Mouse (Mus musculus): Measurements from ENCODE around the gene Anxa8. TPM values are rescaled to one million over a fixed set of nuclear protein-coding genes. Genes with fewer than 3 reads are reported as not detected.

Gene Anxa8
- polyA plus RNA-seq, 1 experiment from 2014 or later = 34.6 TPM

- H3K4me1 ChIP-seq (ENCODE audit: control insufficient read depth, insufficient read depth, low read length) = peaks cover 11% of the 10 kb centered on the region; the same call in 1 of the 2 replicates
- H3K27ac ChIP-seq (replicated peaks; ENCODE audit: low read depth, low read length) = no peak overlapping the region
- no peaks in the 10 kb centered on the region for H3K36me3 ChIP-seq (ENCODE audit: control insufficient read depth, insufficient read depth, low read length)
- peak; percentile 62 for ATAC-seq (ENCODE audit: low read depth)
- DNase-seq (ENCODE audit: low spot score) = peak; percentile 69
- no peak overlapping the region for H3K4me3 ChIP-seq (ENCODE audit: low read depth, low read length)
- no peaks in the 10 kb centered on the region for H3K9me3 ChIP-seq (ENCODE audit: control insufficient read depth, low read length)
- no peak overlapping the region for H3K4me2 ChIP-seq (ENCODE audit: low read depth, low read length)
- WGBS = 26% methylated on average over 8 of the region's 8 CpGs
- H3K9ac ChIP-seq (ENCODE audit: low read depth, low read length) = no peak overlapping the region
- no peaks in the 10 kb centered on the region for H3K27me3 ChIP-seq (replicated peaks; ENCODE audit: control insufficient read depth, insufficient read depth, low read length)
These were observed 19.1 kb downstream of the Anxa8 start for GRCm38 (mm10) chr14:34104892-34105291.

- WGBS = 61% methylated on average over 9 of the region's 12 CpGs
- Histone ChIP-seq H3K9me3 (ENCODE audit: control insufficient read depth, low read length) (no peaks in the 10 kb centered on the region), H3K27ac (replicated peaks; ENCODE audit: low read depth, low read length) (no peak overlapping the region), H3K4me1 (ENCODE audit: control insufficient read depth, insufficient read depth, low read length) (peaks cover 11% of the 10 kb centered on the region; the same call in 1 of the 2 replicates), H3K27me3 (replicated peaks; ENCODE audit: control insufficient read depth, insufficient read depth, low read length) (no peaks in the 10 kb centered on the region), H3K4me3 (ENCODE audit: low read depth, low read length) (no peak overlapping the region), H3K36me3 (ENCODE audit: control insufficient read depth, insufficient read depth, low read length) (no peaks in the 10 kb centered on the region), H3K4me2 (ENCODE audit: low read depth, low read length) (no peak overlapping the region), H3K9ac (ENCODE audit: low read depth, low read length) (no peak overlapping the region)
- ATAC-seq (ENCODE audit: low read depth) = no peak
- DNase-seq (ENCODE audit: low spot score) = no peak
These were observed 20.7 kb downstream of the Anxa8 start for GRCm38 (mm10) chr14:34106389-34107062.

DNA sequence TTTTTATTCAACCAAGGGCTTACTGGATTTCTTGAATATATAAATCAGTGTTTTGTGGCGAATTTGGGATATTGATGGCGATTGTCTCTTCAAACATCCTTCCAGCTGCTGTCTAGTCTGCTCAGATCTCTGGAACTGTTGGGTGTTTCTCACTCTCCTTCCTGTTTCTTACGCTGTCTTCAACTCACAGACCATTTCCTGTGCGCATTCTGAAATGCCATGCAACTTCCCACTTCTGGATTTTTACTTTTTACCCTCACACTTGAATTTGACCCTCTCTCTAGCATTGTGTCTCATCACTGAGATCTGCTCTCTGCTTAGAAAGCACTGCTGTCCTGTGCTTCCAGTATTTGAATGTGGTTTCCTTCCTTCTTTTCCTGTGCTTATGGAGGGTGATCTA is 21.8 kb downstream of the Anxa8 start:
- Histone ChIP-seq H3K27ac (replicated peaks; ENCODE audit: low read depth, low read length) (no peak overlapping the region), H3K4me1 (ENCODE audit: control insufficient read depth, insufficient read depth, low read length) (peaks cover 11% of the 10 kb centered on the region; the same call in 1 of the 2 replicates), H3K4me3 (ENCODE audit: low read depth, low read length) (no peak overlapping the region), H3K9ac (ENCODE audit: low read depth, low read length) (no peak overlapping the region), H3K27me3 (replicated peaks; ENCODE audit: control insufficient read depth, insufficient read depth, low read length) (no peaks in the 10 kb centered on the region), H3K36me3 (ENCODE audit: control insufficient read depth, insufficient read depth, low read length) (no peaks in the 10 kb centered on the region), H3K4me2 (ENCODE audit: low read depth, low read length) (no peak overlapping the region), H3K9me3 (ENCODE audit: control insufficient read depth, low read length) (no peaks in the 10 kb centered on the region)
- DNase-seq (ENCODE audit: low spot score) (no peak), ATAC-seq (ENCODE audit: low read depth) (no peak)
- WGBS = 77% methylated on average over 4 of the region's 4 CpGs

DNA sequence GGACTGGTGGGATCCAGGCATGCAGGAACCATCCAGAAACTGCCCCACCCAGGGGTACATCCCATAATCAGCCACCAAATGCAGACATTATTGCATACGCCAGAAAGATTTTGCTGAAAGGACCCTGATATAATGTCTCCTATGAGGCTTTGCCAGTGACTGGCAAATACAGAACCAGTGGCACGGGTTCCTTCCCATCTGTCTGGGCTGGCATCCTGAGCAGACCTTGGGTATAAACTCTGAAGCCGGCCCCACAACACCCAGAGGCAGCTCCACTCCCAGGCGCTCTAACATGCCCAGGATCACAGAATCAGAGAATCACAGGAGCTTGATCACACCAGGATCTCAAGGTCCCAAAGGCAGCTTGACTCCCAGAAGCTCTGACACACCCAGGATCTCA is 28.5 kb downstream of the Anxa8 start:
- no peak for ATAC-seq (ENCODE audit: low read depth)
- 73% methylated on average over 4 of the region's 4 CpGs for WGBS

DNA sequence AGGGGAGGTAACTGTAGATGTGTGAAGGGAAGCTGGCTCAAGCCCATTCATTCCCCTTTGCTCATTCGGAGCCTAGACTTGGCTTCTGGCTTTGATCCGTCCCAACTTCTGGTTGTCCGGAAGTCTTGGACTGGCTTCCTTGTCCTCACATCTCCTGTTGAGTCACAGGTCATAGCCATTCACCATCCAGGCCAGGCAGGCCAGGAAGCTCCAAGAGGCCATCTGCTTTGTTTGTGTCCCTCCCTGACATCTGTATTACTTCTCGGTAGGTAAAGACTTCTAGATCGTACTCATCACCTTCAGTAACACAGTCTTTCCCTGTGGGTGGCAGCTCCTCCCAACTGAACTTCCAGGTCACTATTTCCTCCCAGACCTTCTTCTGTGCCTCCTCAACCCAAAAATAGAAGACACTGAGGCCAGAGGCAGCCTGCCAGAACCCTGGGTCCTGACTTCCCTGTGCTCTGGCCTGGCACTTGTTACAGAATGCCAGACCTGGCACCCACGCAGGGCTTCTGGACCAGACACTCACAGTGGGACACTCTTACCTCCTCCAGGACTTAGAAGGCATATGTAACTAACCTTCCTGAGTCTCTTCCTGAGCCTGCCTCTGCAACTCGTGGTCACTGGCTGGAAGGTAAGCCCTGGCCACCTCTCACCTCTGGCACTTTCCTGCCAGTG is 33.4 kb downstream of the Anxa8 start:
- Histone ChIP-seq H3K9me3 (ENCODE audit: control insufficient read depth, low read length) (no peaks in the 10 kb centered on the region), H3K4me3 (ENCODE audit: low read depth, low read length) (no peak overlapping the region), H3K4me2 (ENCODE audit: low read depth, low read length) (no peak overlapping the region), H3K36me3 (ENCODE audit: control insufficient read depth, insufficient read depth, low read length) (no peaks in the 10 kb centered on the region), H3K9ac (ENCODE audit: low read depth, low read length) (no peak overlapping the region), H3K4me1 (ENCODE audit: control insufficient read depth, insufficient read depth, low read length) (no peaks in the 10 kb centered on the region), H3K27me3 (replicated peaks; ENCODE audit: control insufficient read depth, insufficient read depth, low read length) (no peaks in the 10 kb centered on the region), H3K27ac (replicated peaks; ENCODE audit: low read depth, low read length) (no peak overlapping the region)
- ATAC-seq (ENCODE audit: low read depth) (no peak), DNase-seq (ENCODE audit: low spot score) (no peak)
- WGBS = 78% methylated on average over 7 of the region's 7 CpGs

More for the DNA sequence above, 28.5 kb downstream of the Anxa8 start:
- Histone ChIP-seq H3K4me1 (ENCODE audit: control insufficient read depth, insufficient read depth, low read length) (no peaks in the 10 kb centered on the region), H3K27me3 (replicated peaks; ENCODE audit: control insufficient read depth, insufficient read depth, low read length) (no peaks in the 10 kb centered on the region), H3K4me3 (ENCODE audit: low read depth, low read length) (no peak overlapping the region), H3K9ac (ENCODE audit: low read depth, low read length) (no peak overlapping the region), H3K27ac (replicated peaks; ENCODE audit: low read depth, low read length) (no peak overlapping the region), H3K9me3 (ENCODE audit: control insufficient read depth, low read length) (no peaks in the 10 kb centered on the region), H3K36me3 (ENCODE audit: control insufficient read depth, insufficient read depth, low read length) (no peaks in the 10 kb centered on the region), H3K4me2 (ENCODE audit: low read depth, low read length) (no peak overlapping the region)
- no peak for DNase-seq (ENCODE audit: low spot score)

GRCm38 (mm10) chr14:34120016-34120910 is 34.5 kb downstream of the Anxa8 start:
- DNase-seq (ENCODE audit: low spot score) (no peak), ATAC-seq (ENCODE audit: low read depth) (no peak)
- H3K4me3 ChIP-seq (ENCODE audit: low read depth, low read length) = no peak overlapping the region

DNA sequence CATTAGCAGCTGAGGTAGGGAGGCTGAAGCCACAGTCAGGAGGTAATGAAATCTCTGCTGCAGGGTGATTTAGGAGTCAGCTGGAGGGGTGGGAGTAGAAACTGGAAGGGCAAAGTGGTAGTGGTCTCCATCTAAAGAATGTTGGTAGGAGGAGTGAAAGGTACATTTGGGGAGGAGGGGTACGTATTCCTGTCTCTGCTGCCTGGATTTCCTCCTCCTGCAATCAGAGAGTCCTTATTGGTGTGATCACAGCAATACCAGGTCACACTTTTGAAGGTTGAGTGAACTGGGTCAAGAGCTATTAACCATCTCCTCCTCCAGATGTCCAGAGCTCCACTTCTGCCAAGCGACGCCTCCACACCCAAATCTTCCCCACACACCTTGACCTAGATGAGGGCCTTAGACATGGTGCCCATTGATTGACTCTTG is 35.2 kb downstream of the Anxa8 start:
- no peaks in the 10 kb centered on the region for H3K9me3 ChIP-seq (ENCODE audit: control insufficient read depth, low read length)
- no peak overlapping the region for H3K27ac ChIP-seq (replicated peaks; ENCODE audit: low read depth, low read length)
- no peak for ATAC-seq (ENCODE audit: low read depth)
- H3K9ac ChIP-seq (ENCODE audit: low read depth, low read length) = no peak overlapping the region
- no peaks in the 10 kb centered on the region; the same call in 1 of the 2 replicates for H3K27me3 ChIP-seq (replicated peaks; ENCODE audit: control insufficient read depth, insufficient read depth, low read length)
- no peaks in the 10 kb centered on the region for H3K4me1 ChIP-seq (ENCODE audit: control insufficient read depth, insufficient read depth, low read length)
- H3K4me2 ChIP-seq (ENCODE audit: low read depth, low read length) = no peak overlapping the region
- no peak for DNase-seq (ENCODE audit: low spot score)
- no peak overlapping the region for H3K4me3 ChIP-seq (ENCODE audit: low read depth, low read length)
- WGBS = 95% methylated on average over 3 of the region's 3 CpGs
- no peaks in the 10 kb centered on the region for H3K36me3 ChIP-seq (ENCODE audit: control insufficient read depth, insufficient read depth, low read length)

More at GRCm38 (mm10) chr14:34120016-34120910, 34.5 kb downstream of the Anxa8 start:
- 73% methylated on average over 12 of the region's 12 CpGs for WGBS
- no peak overlapping the region for H3K27ac ChIP-seq (replicated peaks; ENCODE audit: low read depth, low read length)
- H3K27me3 ChIP-seq (replicated peaks; ENCODE audit: control insufficient read depth, insufficient read depth, low read length) = no peaks in the 10 kb centered on the region; the same call in 1 of the 2 replicates
- no peaks in the 10 kb centered on the region for H3K36me3 ChIP-seq (ENCODE audit: control insufficient read depth, insufficient read depth, low read length)
- no peaks in the 10 kb centered on the region for H3K4me1 ChIP-seq (ENCODE audit: control insufficient read depth, insufficient read depth, low read length)
- no peak overlapping the region for H3K4me2 ChIP-seq (ENCODE audit: low read depth, low read length)
- no peak overlapping the region for H3K9ac ChIP-seq (ENCODE audit: low read depth, low read length)
- H3K9me3 ChIP-seq (ENCODE audit: control insufficient read depth, low read length) = no peaks in the 10 kb centered on the region

DNA sequence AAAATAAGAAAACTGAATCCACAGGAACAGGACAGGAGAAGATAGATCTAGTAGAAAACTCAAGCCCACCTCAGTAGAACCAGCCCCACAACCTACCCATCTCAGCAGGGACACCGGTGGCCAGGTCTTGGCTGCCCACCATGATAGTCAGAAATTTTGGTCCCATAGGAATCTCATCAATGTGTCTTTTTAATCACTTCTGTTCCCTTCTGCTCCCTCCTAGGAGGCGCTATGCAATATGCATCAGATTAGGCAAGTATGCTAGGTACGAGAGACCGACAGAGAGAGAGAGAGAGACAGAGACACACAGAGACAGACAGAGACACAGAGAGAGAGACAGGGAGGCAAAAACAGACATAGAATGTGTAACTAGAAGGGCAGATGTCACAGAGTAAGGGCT is 35.9 kb downstream of the Anxa8 start:
- Histone ChIP-seq H3K4me1 (ENCODE audit: control insufficient read depth, insufficient read depth, low read length) (no peaks in the 10 kb centered on the region), H3K9me3 (ENCODE audit: control insufficient read depth, low read length) (no peaks in the 10 kb centered on the region), H3K27ac (replicated peaks; ENCODE audit: low read depth, low read length) (no peak overlapping the region), H3K4me3 (ENCODE audit: low read depth, low read length) (no peak overlapping the region), H3K4me2 (ENCODE audit: low read depth, low read length) (no peak overlapping the region), H3K9ac (ENCODE audit: low read depth, low read length) (no peak overlapping the region), H3K36me3 (ENCODE audit: control insufficient read depth, insufficient read depth, low read length) (no peaks in the 10 kb centered on the region), H3K27me3 (replicated peaks; ENCODE audit: control insufficient read depth, insufficient read depth, low read length) (no peaks in the 10 kb centered on the region; the same call in 1 of the 2 replicates)
- WGBS = 91% methylated on average over 4 of the region's 4 CpGs
- ATAC-seq (ENCODE audit: low read depth) = no peak
- no peak for DNase-seq (ENCODE audit: low spot score)
